Mouse (Mus musculus): Measurements from ENCODE around the gene Sgcb. TPM values are rescaled to one million over a fixed set of nuclear protein-coding genes. Genes with fewer than 3 reads are reported as not detected.

Sgcb gene
- total RNA-seq, 2 experiments from 2014 or later = 58.1 to 61.4 TPM

GRCm38 (mm10) chr5:73641058-73641457 is 6.5 kb downstream of the Sgcb start:
- DNase-seq (ENCODE audit: low spot score in 2 of 2) = no peak
- intact Hi-C loops (cut with DNase I) = loop anchor here (5.0 kb wide), 1 partner anchor 149 kb away; no protein-coding TSS in a partner anchor

- DNase-seq (ENCODE audit: low spot score in 2 of 2) = peak; percentile 35 to 85
Measured at GRCm38 (mm10) chr5:73637337-73638107, 10.1 kb downstream of the Sgcb start.

GRCm38 (mm10) chr5:73633141-73633540 is 14.4 kb downstream of the Sgcb start:
- DNase-seq (ENCODE audit: low spot score in 2 of 2) = peak; percentile 86 to 90
- intact Hi-C loops (cut with DNase I) = no loop called here

More at GRCm38 (mm10) chr5:73637337-73638107, 10.1 kb downstream of the Sgcb start:
- intact Hi-C loops (cut with DNase I) = loop anchor here (2.0 kb wide), 1 partner anchor 207 kb away; no protein-coding TSS in a partner anchor

- DNase-seq (ENCODE audit: low spot score in 2 of 2) = no peak
- intact Hi-C loops (cut with DNase I) = no loop called here
Measured at GRCm38 (mm10) chr5:73632291-73632690, 15.3 kb downstream of the Sgcb start, which contains the start of gene Lrrc66. Lrrc66 (minus strand) TSS chr5:73632526.

- DNase-seq (ENCODE audit: low spot score in 2 of 2) = no peak
- intact Hi-C loops (cut with DNase I) = no loop called here
Measured at GRCm38 (mm10) chr5:73631001-73631558, 16.5 kb downstream of the Sgcb start.

- DNase-seq (ENCODE audit: low spot score in 2 of 2) = no peak
- intact Hi-C loops (cut with DNase I) = no loop called here
Measured at GRCm38 (mm10) chr5:73630141-73630540, 17.4 kb downstream of the Sgcb start.

GRCm38 (mm10) chr5:73627991-73628390 is 19.6 kb downstream of the Sgcb start:
- no peak for DNase-seq (ENCODE audit: low spot score in 2 of 2)
- intact Hi-C loops (cut with DNase I) = no loop called here

- intact Hi-C loops (cut with DNase I) = no loop called here
- DNase-seq (ENCODE audit: low spot score in 2 of 2) = no peak
Measured at GRCm38 (mm10) chr5:73627559-73627958, 20.0 kb downstream of the Sgcb start.

GRCm38 (mm10) chr5:73626842-73627241 is 20.7 kb downstream of the Sgcb start:
- no peak for DNase-seq (ENCODE audit: low spot score in 2 of 2)
- intact Hi-C loops (cut with DNase I) = no loop called here

GRCm38 (mm10) chr5:73625505-73625904 is 22.1 kb downstream of the Sgcb start:
- intact Hi-C loops (cut with DNase I) = no loop called here
- DNase-seq (ENCODE audit: low spot score in 2 of 2) = no peak

GRCm38 (mm10) chr5:73618969-73619368 is 28.6 kb downstream of the Sgcb start:
- intact Hi-C loops (cut with DNase I) = no loop called here

GRCm38 (mm10) chr5:73615211-73615610 is 32.4 kb downstream of the Sgcb start:
- intact Hi-C loops (cut with DNase I) = no loop called here
- DNase-seq (ENCODE audit: low spot score in 2 of 2) = no peak

More at GRCm38 (mm10) chr5:73618969-73619368, 28.6 kb downstream of the Sgcb start:
- DNase-seq (ENCODE audit: low spot score in 2 of 2) = no peak

- intact Hi-C loops (cut with DNase I) = no loop called here
- no peak for DNase-seq (ENCODE audit: low spot score in 2 of 2)
Measured at GRCm38 (mm10) chr5:73613296-73613695, 34.3 kb downstream of the Sgcb start.

GRCm38 (mm10) chr5:73611071-73611470 is 36.5 kb downstream of the Sgcb start:
- intact Hi-C loops (cut with DNase I) = no loop called here
- DNase-seq (ENCODE audit: low spot score in 2 of 2) = no peak

GRCm38 (mm10) chr5:73604964-73605363 is 42.6 kb downstream of the Sgcb start:
- intact Hi-C loops (cut with DNase I) = no loop called here
- peak in 1 of 2 experiments; percentile 54 for DNase-seq (ENCODE audit: low spot score in 2 of 2)

- no peak for DNase-seq (ENCODE audit: low spot score in 2 of 2)
Measured at GRCm38 (mm10) chr5:73604542-73604941, 43.0 kb downstream of the Sgcb start.

GRCm38 (mm10) chr5:73602865-73603264 is 44.7 kb downstream of the Sgcb start:
- intact Hi-C loops (cut with DNase I) = no loop called here
- DNase-seq (ENCODE audit: low spot score in 2 of 2) = no peak

More at GRCm38 (mm10) chr5:73604542-73604941, 43.0 kb downstream of the Sgcb start:
- intact Hi-C loops (cut with DNase I) = no loop called here

GRCm38 (mm10) chr5:73601361-73601763 is 46.2 kb downstream of the Sgcb start:
- peak; percentile 37 to 52 for DNase-seq (ENCODE audit: low spot score in 2 of 2)
- intact Hi-C loops (cut with DNase I) = no loop called here

- intact Hi-C loops (cut with DNase I) = no loop called here
- no peak for DNase-seq (ENCODE audit: low spot score in 2 of 2)
Measured at GRCm38 (mm10) chr5:73599991-73600390, 47.6 kb downstream of the Sgcb start.

GRCm38 (mm10) chr5:73598943-73599695 is 48.5 kb downstream of the Sgcb start:
- intact Hi-C loops (cut with DNase I) = no loop called here
- peak in 1 of 2 experiments; percentile 44 for DNase-seq (ENCODE audit: low spot score in 2 of 2)
